Mouse (Mus musculus) MEL (cell line): ENCODE results near the gene Ccdc194. TPM values are rescaled to one million over a fixed set of nuclear protein-coding genes. Genes with fewer than 3 reads are reported as not detected.

Experiments
- DNase-seq: peaks from one replicate; pipeline ENCODE4 v3.0.0; 2011; ENCODE audit warnings: low read depth, low spot score
- H3K27ac ChIP-seq: 2 replicates; pipeline ENCODE4 v1.5.1; 2012; ENCODE audit warnings: low read depth, mild to moderate bottlenecking, control low read depth, low read length, moderate library complexity; ENCODE audit not compliant: control insufficient read depth
- H3K27me3 ChIP-seq, 2 experiments: fragments of 150-350 bp in 1 of 2; sonication (generic) in 1 of 2; 2 replicates each; pipeline ENCODE4 v1.6.1; 2012; ENCODE audit warnings: low read length in 2 of 2, mild to moderate bottlenecking in 2 of 2, improper control_type of control experiment in 1 of 2, moderate library complexity in 1 of 2; ENCODE audit not compliant: insufficient read depth in 2 of 2, control insufficient read depth in 1 of 2
- H3K36me3 ChIP-seq, 2 experiments: 2 replicates each; pipeline ENCODE4 v1.6.1; 2012 to 2014; ENCODE audit warnings: low read length in 2 of 2, improper control_type of control experiment in 1 of 2, inconsistent platforms in 1 of 2, mild to moderate bottlenecking in 1 of 2; ENCODE audit not compliant: insufficient read depth in 2 of 2, control insufficient read depth in 1 of 2
- H3K4me1 ChIP-seq, 2 experiments: fragments of 150-350 bp in 1 of 2; sonication (generic) in 1 of 2; 2 replicates each; pipeline ENCODE4 v1.6.1; 2012; ENCODE audit warnings: low read length in 2 of 2, improper control_type of control experiment in 1 of 2, mild to moderate bottlenecking in 1 of 2; ENCODE audit not compliant: insufficient read depth in 2 of 2, control insufficient read depth in 1 of 2
- H3K4me3 ChIP-seq, 2 experiments: fragments of 150-350 bp in 1 of 2; sonication (generic) in 1 of 2; 2 replicates each; pipeline ENCODE4 v1.5.1; 2012; ENCODE audit warnings: low read depth in 2 of 2, low read length in 2 of 2, mild to moderate bottlenecking in 2 of 2, moderate library complexity in 2 of 2, control low read depth in 1 of 2, improper control_type of control experiment in 1 of 2; ENCODE audit not compliant: control insufficient read depth in 1 of 2, insufficient read depth in 1 of 2
- H3K79me2 ChIP-seq: 2 replicates; pipeline ENCODE4 v1.6.1; 2012; ENCODE audit warnings: mild to moderate bottlenecking, low read length, moderate library complexity; ENCODE audit not compliant: control insufficient read depth, poor library complexity, insufficient read depth
- H3K9ac ChIP-seq: 2 replicates; pipeline ENCODE4 v1.6.1; 2012; ENCODE audit warnings: low read depth, mild to moderate bottlenecking, control low read depth, low read length, moderate library complexity; ENCODE audit not compliant: control insufficient read depth, poor library complexity, severe bottlenecking
- H3K9me3 ChIP-seq: fragments of 150-350 bp; sonication (generic); replicated peaks from 2 replicates; pipeline ENCODE4 v1.6.1; 2012; ENCODE audit warnings: mild to moderate bottlenecking, low read length, improper control_type of control experiment, moderate library complexity; ENCODE audit not compliant: insufficient read depth
- CHD1 ChIP-seq: IDR thresholded peaks from 2 replicates; pipeline ENCODE4 v1.6.1; 2012; ENCODE audit warnings: low read depth, mild to moderate bottlenecking, inconsistent platforms, low read length, improper control_type of control experiment
- CTCF ChIP-seq, 3 experiments: IDR thresholded peaks in 2 of 3; conservative IDR thresholded peaks in 1 of 3; 2 replicates each; pipeline ENCODE4 v1.5.1; 2011 to 2012; ENCODE audit warnings: low read length in 3 of 3, low read depth in 2 of 3, mild to moderate bottlenecking in 2 of 3, improper control_type of control experiment in 1 of 3, inconsistent platforms in 1 of 3, mixed read lengths in 1 of 3, moderate library complexity in 1 of 3; ENCODE audit not compliant: control insufficient read depth in 1 of 3, insufficient read depth in 1 of 3, poor library complexity in 1 of 3, severe bottlenecking in 1 of 3
- E2F4 ChIP-seq: IDR thresholded peaks from 2 replicates; pipeline ENCODE4 v1.6.1; 2011; ENCODE audit warnings: low read depth, low read length, improper control_type of control experiment, borderline replicate concordance
- ELF1 ChIP-seq: IDR thresholded peaks from 2 replicates; pipeline ENCODE4 v1.6.1; 2014; ENCODE audit warnings: low read depth, mild to moderate bottlenecking, inconsistent platforms, low read length, improper control_type of control experiment, moderate library complexity
- EP300 ChIP-seq, 2 experiments: IDR thresholded peaks; 2 replicates each; pipeline ENCODE4 v1.6.1; 2011; ENCODE audit warnings: improper control_type of control experiment in 2 of 2, low read length in 2 of 2, low read depth in 1 of 2, mild to moderate bottlenecking in 1 of 2
- ETS1 ChIP-seq: IDR thresholded peaks from 2 replicates; pipeline ENCODE4 v1.6.1; 2012; ENCODE audit warnings: low read depth, mild to moderate bottlenecking, inconsistent platforms, low read length, improper control_type of control experiment, moderate library complexity
- HCFC1 ChIP-seq: IDR thresholded peaks from 2 replicates; pipeline ENCODE4 v1.6.1; 2012; ENCODE audit warnings: low read depth, mild to moderate bottlenecking, inconsistent platforms, low read length, improper control_type of control experiment, moderate library complexity
- JUND ChIP-seq: IDR thresholded peaks from 2 replicates; pipeline ENCODE4 v1.6.1; 2011; ENCODE audit warnings: low read depth, mild to moderate bottlenecking, improper control_type of control experiment, low read length
- MAFK ChIP-seq: IDR thresholded peaks from 2 replicates; pipeline ENCODE4 v1.6.1; 2011; ENCODE audit warnings: low read depth, mild to moderate bottlenecking, low read length, improper control_type of control experiment, borderline replicate concordance
- MAX ChIP-seq: IDR thresholded peaks from 2 replicates; pipeline ENCODE4 v1.6.1; 2011; ENCODE audit warnings: low read length, improper control_type of control experiment
- MEF2A ChIP-seq: IDR thresholded peaks from 2 replicates; pipeline ENCODE4 v1.6.1; 2014; ENCODE audit warnings: low read depth, mild to moderate bottlenecking, inconsistent platforms, low read length, improper control_type of control experiment; ENCODE audit not compliant: poor library complexity, insufficient replicate concordance, severe bottlenecking; ENCODE audit errors: extremely low read depth
- MYB ChIP-seq: IDR thresholded peaks from 2 replicates; pipeline ENCODE4 v1.6.1; 2011; ENCODE audit warnings: mild to moderate bottlenecking, low read depth, low read length, improper control_type of control experiment
- MYC ChIP-seq: IDR thresholded peaks from 2 replicates; pipeline ENCODE4 v1.6.1; 2011; ENCODE audit warnings: low read depth, mild to moderate bottlenecking, low read length, improper control_type of control experiment, moderate library complexity
- NRF1 ChIP-seq: IDR thresholded peaks from 2 replicates; pipeline ENCODE4 v1.6.1; 2014; ENCODE audit warnings: low read depth, mild to moderate bottlenecking, inconsistent platforms, low read length, improper control_type of control experiment, moderate library complexity; ENCODE audit not compliant: poor library complexity, insufficient read depth, severe bottlenecking
- POLR2A ChIP-seq, 2 experiments: IDR thresholded peaks; 2 replicates each; pipeline ENCODE4 v1.6.1; 2011 to 2012; ENCODE audit warnings: low read length in 2 of 2, mild to moderate bottlenecking in 2 of 2, control low read depth in 1 of 2, improper control_type of control experiment in 1 of 2, low read depth in 1 of 2, moderate library complexity in 1 of 2; ENCODE audit not compliant: control insufficient read depth in 1 of 2, insufficient read depth in 1 of 2, poor library complexity in 1 of 2
- POLR2AphosphoS5 ChIP-seq: IDR thresholded peaks from 2 replicates; pipeline ENCODE4 v1.6.1; 2012; ENCODE audit warnings: low read depth, borderline replicate concordance, mild to moderate bottlenecking, inconsistent platforms, low read length, moderate library complexity, mixed read lengths
- RAD21 ChIP-seq: IDR thresholded peaks from 2 replicates; pipeline ENCODE4 v1.6.1; 2011; ENCODE audit warnings: mild to moderate bottlenecking, low read depth, low read length, improper control_type of control experiment
- RCOR1 ChIP-seq: IDR thresholded peaks from 2 replicates; pipeline ENCODE4 v1.6.1; 2012; ENCODE audit warnings: low read depth, mild to moderate bottlenecking, inconsistent platforms, low read length, improper control_type of control experiment
- SIN3A ChIP-seq: IDR thresholded peaks from 2 replicates; pipeline ENCODE4 v1.6.1; 2012; ENCODE audit warnings: low read length, improper control_type of control experiment, inconsistent platforms
- SMC3 ChIP-seq: IDR thresholded peaks from 2 replicates; pipeline ENCODE4 v1.6.1; 2011; ENCODE audit warnings: low read depth, low read length, improper control_type of control experiment
- TAL1 ChIP-seq: IDR thresholded peaks from 2 replicates; pipeline ENCODE4 v1.6.1; 2012; ENCODE audit warnings: mild to moderate bottlenecking, inconsistent platforms, low read length, moderate library complexity, mixed read lengths
- TBP ChIP-seq: IDR thresholded peaks from 2 replicates; pipeline ENCODE4 v1.8.0; 2011; ENCODE audit warnings: low read depth, low read length, improper control_type of control experiment
- TCF12 ChIP-seq: IDR thresholded peaks from 2 replicates; pipeline ENCODE4 v1.6.1; 2014; ENCODE audit warnings: low read depth, mild to moderate bottlenecking, inconsistent platforms, low read length, improper control_type of control experiment, moderate library complexity
- UBTF ChIP-seq: IDR thresholded peaks from 2 replicates; pipeline ENCODE4 v1.6.1; 2012; ENCODE audit warnings: low read depth, mild to moderate bottlenecking, inconsistent platforms, low read length, improper control_type of control experiment, moderate library complexity, borderline replicate concordance; ENCODE audit not compliant: insufficient read depth
- USF1 ChIP-seq: IDR thresholded peaks from 2 replicates; pipeline ENCODE4 v1.6.1; 2014; ENCODE audit warnings: low read depth, mild to moderate bottlenecking, inconsistent platforms, low read length, improper control_type of control experiment, moderate library complexity
- USF2 ChIP-seq, 2 experiments: IDR thresholded peaks; 2 replicates each; pipeline ENCODE4 v1.6.1; 2011 to 2012; ENCODE audit warnings: improper control_type of control experiment in 2 of 2, low read length in 2 of 2, borderline replicate concordance in 1 of 2, inconsistent platforms in 1 of 2, low read depth in 1 of 2, mild to moderate bottlenecking in 1 of 2; ENCODE audit not compliant: insufficient read depth in 1 of 2
- ZC3H11A ChIP-seq: IDR thresholded peaks from 2 replicates; pipeline ENCODE4 v1.6.1; 2012; ENCODE audit warnings: low read depth, mild to moderate bottlenecking, inconsistent platforms, low read length, improper control_type of control experiment
- ZKSCAN1 ChIP-seq: IDR thresholded peaks from 2 replicates; pipeline ENCODE4 v1.6.1; 2012; ENCODE audit warnings: low read depth, mild to moderate bottlenecking, inconsistent platforms, low read length, improper control_type of control experiment, moderate library complexity
- ZNF384 ChIP-seq: IDR thresholded peaks from 2 replicates; pipeline ENCODE4 v1.6.1; 2012; ENCODE audit warnings: low read depth, mild to moderate bottlenecking, inconsistent platforms, low read length, improper control_type of control experiment
- polyA plus RNA-seq, 2 experiments: library from polyadenylated mRNA; stranded (reverse) in 1 of 2; unstranded in 1 of 2; fragments of >175 nt in 1 of 2; fragments of >200 nt in 1 of 2; gene quantifications; 2 replicates each; pipeline versions ENCODE4 v1.2.1 to v1.2.4; 2012; ENCODE audit warnings: low replicate concordance in 2 of 2, low read depth in 1 of 2; ENCODE audit not compliant: insufficient read length in 2 of 2, insufficient read depth in 1 of 2, missing spikeins in 1 of 2
- total RNA-seq: library from RNA; depleted of rRNA; stranded (reverse); fragments of 300-350 nt; gene quantifications from 2 replicates; pipeline ENCODE4 v1.2.3, GENCODE M21; 2012

Gene Ccdc194
- total and polyA plus RNA-seq, 3 experiments = not detected

GRCm38 (mm10) chr8:71526272-71526671 lies 761 bp upstream of the Ccdc194 start:
- Histone ChIP-seq H3K4me3 (no peak overlapping the region), H3K9ac (no peak overlapping the region), H3K4me1 (0 out of 4 replicates have a peak, but pooled peaks cover 0 to 3% of the 10 kb centered on the region in 2 experiments), H3K36me3 (no peaks in the 10 kb centered on the region; a peak in 1 of 4 replicates), H3K27ac (no peak overlapping the region), H3K79me2 (no peaks in the 10 kb centered on the region), H3K9me3 (no peaks in the 10 kb centered on the region)
- DNase-seq = no peak
- TF ChIP-seq MAFK (no peak), POLR2AphosphoS5 (no peak), MAX (no peak), ZKSCAN1 (no peak), EP300 (IDR thresholded peaks at IDR 0.05; ENCODE audit: low read depth in 1 of 2, low read length in 2 of 2) (no peak), USF2 (IDR thresholded peaks at IDR 0.05; ENCODE audit: borderline replicate concordance in 1 of 2, insufficient read depth in 1 of 2, low read depth in 1 of 2, low read length in 2 of 2) (no peak), RCOR1 (no peak), TCF12 (no peak), RAD21 (no peak), ETS1 (no peak), MYC (no peak), HCFC1 (no peak), MEF2A (no peak), POLR2A (IDR thresholded peaks at IDR 0.05; ENCODE audit: control insufficient read depth in 1 of 2, insufficient read depth in 1 of 2, low read depth in 1 of 2, low read length in 2 of 2, poor library complexity in 1 of 2) (no peak), UBTF (no peak), MYB (no peak), E2F4 (no peak)
- TF ChIP-seq, all 39 proteins: peak for 0
- H3K27me3 ChIP-seq = no peaks in the 10 kb centered on the region; a peak in 1 of 4 replicates

- H3K36me3 ChIP-seq = no peaks in the 10 kb centered on the region; a peak in 1 of 4 replicates
- H3K4me3 ChIP-seq = peak overlapping the region; percentile 35 to 39
- no peak overlapping the region for H3K27ac ChIP-seq
- H3K9ac ChIP-seq = peak overlapping the region; percentile 42; the same call in 1 of the 2 replicates
- H3K79me2 ChIP-seq = no peaks in the 10 kb centered on the region
- H3K27me3 ChIP-seq = peaks cover 0 to 2% of the 10 kb centered on the region in 2 experiments; a peak in 2 of 4 replicates
- H3K4me1 ChIP-seq = 0 out of 4 replicates have a peak, but pooled peaks cover 0 to 3% of the 10 kb centered on the region in 2 experiments
- peak; percentile 97 for DNase-seq
- no peaks in the 10 kb centered on the region for H3K9me3 ChIP-seq
- TF ChIP-seq SMC3 = peak; percentile 86
- no peak for TF ChIP-seq CHD1
- peak; percentile 91 for TF ChIP-seq MAX
- 0 out of 2 replicates have a peak, but pooled peaks have one; percentile 28 for TF ChIP-seq ZNF384
- TF ChIP-seq USF1 = peak; percentile 79
- no peak for TF ChIP-seq JUND
- TF ChIP-seq ZC3H11A = peak; percentile 57
- peak in 1 of 2 experiments; percentile 30; a peak in 1 of 4 replicates for TF ChIP-seq POLR2A (IDR thresholded peaks at IDR 0.05; ENCODE audit: control insufficient read depth in 1 of 2, insufficient read depth in 1 of 2, low read depth in 1 of 2, low read length in 2 of 2, poor library complexity in 1 of 2)
- TF ChIP-seq ELF1 = 0 out of 2 replicates have a peak, but pooled peaks have one; percentile 24
- TF ChIP-seq UBTF = no peak
- no peak for TF ChIP-seq MAFK
- no peak for TF ChIP-seq POLR2AphosphoS5
- peak; percentile 66 for TF ChIP-seq RAD21
- peak; percentile 84 to 97 (median 94) for TF ChIP-seq CTCF (IDR thresholded peaks at IDR 0.05 in 2 of 3, conservative IDR thresholded peaks at IDR 0.05 in 1 of 3; ENCODE audit: control insufficient read depth in 1 of 3, insufficient read depth in 1 of 3, low read depth in 2 of 3, low read length in 3 of 3, poor library complexity in 1 of 3, severe bottlenecking in 1 of 3)
- TF ChIP-seq TBP = 0 out of 2 replicates have a peak, but pooled peaks have one; percentile 26
- peak; percentile 97 for TF ChIP-seq NRF1
- no peak for TF ChIP-seq TAL1
- peak; percentile 52; the same call in 1 of the 2 replicates for TF ChIP-seq SIN3A
These were observed 3.9 kb downstream of the Ccdc194 start for GRCm38 (mm10) chr8:71521634-71522033.
